Mouse (Mus musculus): ENCODE measurements at regions not wholly inside any gene's neighbourhood (a gene's known extent, or its start where the extent isn't known, plus 50 kb on each side); places are given as distances from the start of the nearest gene placed in this dataset.
"Not testable (repeated sequence)": the region's sequence is repeated elsewhere in the genome, so short reads cannot be mapped to it uniquely, and the experiment has no call there.

DNA sequence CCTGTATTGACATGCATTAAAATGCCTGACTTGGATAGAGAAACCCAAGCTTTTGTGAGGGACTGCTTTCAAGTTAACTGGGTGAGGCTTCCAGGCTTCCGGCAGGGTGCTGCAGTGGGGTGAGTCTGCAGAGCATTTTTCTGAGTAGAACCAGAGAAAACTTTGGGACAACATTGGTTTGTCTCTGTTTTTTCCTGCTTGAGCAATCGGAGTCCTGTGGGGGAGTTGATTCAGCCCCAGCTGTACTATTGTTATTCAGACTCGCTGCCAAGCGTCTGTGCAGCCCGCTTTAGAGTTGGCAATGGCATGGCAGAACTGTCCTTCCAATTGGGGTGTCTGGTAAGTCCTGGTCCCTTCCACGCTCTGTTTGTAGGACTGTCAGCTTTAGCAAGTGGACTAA, 204.8 kb upstream of the P2ry1 start:
- intact Hi-C loops (cut with DNase I): loop anchor here (5.0 kb wide), 1 partner anchor 204 kb away; the partner anchor contains the start of gene P2ry1
- DNase-seq (ENCODE audit: low spot score in 2 of 2): peak in 1 of 2 experiments; percentile 51

DNA sequence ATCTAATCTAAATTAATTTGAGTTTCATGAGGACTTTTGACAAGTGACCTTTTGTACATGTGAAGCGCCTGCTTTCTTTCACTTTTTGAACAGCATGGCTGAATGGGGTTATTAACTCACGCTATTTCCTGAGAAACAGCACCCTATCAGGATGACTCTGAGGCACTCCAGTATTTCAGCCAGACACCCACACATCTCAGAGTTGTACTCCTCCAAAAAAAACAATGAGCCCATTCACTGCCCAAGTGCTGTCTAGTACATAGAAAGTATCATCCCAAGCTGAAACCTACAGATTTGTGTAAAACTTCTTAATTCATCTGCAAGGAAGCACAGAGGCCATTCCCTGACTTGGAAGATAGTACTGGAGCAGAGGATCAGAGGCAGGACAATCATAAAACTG, 204.1 kb upstream of the P2ry1 start:
- no peak for DNase-seq (ENCODE audit: low spot score in 2 of 2)
- intact Hi-C loops (cut with DNase I): loop anchor here (5.0 kb wide), 1 partner anchor 204 kb away; the partner anchor contains the start of gene P2ry1

DNA sequence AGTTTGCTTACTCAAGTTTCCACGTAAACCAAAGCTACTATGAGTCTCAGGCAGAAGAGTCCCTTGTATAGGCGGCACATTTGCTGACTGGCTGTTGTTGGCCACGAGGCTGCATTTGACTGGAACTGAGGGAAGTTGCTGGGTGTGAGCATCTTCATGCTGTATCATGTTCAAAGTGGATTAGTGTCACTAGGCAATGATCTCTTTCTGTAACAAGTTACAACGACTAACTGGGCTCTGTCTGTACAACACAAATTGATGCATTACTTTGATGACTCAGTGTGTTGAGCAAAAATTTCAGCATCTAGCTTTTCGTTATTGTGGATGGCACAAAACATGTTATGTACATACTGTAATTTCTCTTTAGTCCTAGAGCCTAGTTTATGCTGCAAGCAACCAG, 203.7 kb upstream of the P2ry1 start:
- intact Hi-C loops (cut with DNase I): loop anchor here (5.0 kb wide), 1 partner anchor 203 kb away; the partner anchor contains the start of gene P2ry1
- DNase-seq (ENCODE audit: low spot score in 2 of 2): no peak

DNA sequence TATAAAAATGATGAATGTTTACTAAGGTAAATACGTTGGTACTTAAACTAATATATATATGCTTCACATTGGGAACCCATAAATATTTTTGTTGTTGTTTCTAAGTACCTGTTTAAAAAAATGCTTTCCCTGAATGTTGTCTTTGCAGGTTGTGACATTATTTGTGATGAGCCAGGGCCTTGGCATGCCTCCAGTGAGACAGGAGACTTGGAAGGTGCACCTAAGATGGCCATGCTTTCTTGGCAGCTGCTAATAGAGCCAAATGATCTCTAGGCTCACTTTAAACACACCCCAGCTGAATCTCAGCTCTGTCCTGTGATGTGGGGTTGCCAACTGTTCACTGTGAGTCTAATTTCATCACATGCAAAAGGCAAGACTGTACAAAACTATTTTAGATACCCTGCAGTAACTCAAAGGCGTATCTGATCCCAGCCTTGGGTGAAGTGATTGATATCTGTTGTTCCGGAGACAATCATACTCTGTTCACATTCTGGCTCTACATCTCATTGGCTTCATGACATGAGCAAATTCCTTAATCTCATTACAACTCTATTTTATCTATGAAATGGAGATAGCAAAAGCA, 197.8 kb upstream of the P2ry1 start:
- DNase-seq (ENCODE audit: low spot score in 2 of 2): no peak
- intact Hi-C loops (cut with DNase I): no loop called here

DNA sequence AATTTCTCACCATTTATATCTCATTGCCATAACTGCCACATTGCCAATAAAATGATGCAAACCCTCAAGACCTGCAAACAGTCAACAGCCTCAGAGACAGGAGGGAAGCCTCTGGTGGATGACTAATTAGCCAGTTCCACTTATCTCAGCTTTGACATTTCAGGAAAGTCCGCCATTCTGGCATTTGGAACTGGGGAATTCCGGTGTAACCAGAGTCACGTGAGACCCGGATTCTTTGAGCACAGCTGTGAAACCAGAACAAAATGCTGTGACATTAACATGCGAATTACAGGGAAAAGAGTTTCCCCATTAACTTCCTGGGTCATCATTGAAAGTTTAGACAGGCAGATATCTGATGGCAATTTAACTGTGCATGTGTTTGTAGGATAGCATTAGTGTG, 190.7 kb upstream of the P2ry1 start:
- intact Hi-C loops (cut with DNase I): no loop called here
- DNase-seq (ENCODE audit: low spot score in 2 of 2): no peak

DNA sequence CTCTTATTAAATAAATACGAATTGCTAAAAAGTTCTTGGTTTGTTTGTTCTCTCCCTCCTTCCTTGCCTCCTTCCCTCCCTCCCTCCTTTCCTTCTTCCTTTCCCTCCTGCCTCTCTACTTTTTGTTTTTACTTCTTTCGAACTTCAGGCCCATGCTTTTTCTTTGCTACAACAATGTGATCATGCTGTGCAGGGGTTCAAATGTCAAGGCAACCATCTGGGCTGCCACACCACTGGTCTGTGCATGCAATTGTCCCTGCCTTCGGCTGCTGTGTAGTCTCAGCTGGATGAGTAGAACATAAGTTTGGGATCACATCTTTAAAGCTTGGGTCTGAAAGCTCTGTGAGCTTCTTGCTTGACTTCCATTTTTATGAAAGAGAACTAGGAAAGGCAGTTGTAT, 189.1 kb upstream of the P2ry1 start:
- no peak for DNase-seq (ENCODE audit: low spot score in 2 of 2)
- intact Hi-C loops (cut with DNase I): no loop called here

DNA sequence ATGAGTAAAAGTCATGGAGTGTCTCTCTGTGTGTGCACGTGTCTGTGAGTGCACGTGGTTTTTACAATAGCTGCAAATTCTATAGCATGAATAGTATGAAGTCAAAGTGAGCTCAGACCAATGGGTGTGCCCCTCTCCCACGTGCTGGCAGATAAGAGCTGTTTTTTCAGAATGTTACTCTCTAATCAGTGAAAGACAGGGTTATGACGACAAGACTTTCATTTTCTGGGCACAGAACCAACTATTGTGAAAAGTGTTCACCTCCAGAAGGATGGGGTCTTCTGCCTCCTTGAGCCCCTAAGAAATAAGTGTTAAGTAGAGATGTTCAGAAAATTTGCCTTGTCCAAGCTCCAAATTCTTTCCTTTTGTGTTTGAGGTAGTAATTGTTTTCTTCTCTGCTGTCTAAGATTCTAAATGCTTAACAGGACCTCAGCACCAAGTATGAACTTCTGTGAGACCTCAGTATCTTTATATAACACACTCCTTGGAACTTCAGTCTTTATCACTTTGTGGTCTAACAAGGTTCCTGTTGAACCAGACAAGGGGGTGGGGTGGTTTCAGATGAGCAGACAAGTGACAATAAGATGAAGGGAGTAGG, 182.8 kb upstream of the P2ry1 start:
- intact Hi-C loops (cut with DNase I): no loop called here
- DNase-seq (ENCODE audit: low spot score in 2 of 2): no peak

DNA sequence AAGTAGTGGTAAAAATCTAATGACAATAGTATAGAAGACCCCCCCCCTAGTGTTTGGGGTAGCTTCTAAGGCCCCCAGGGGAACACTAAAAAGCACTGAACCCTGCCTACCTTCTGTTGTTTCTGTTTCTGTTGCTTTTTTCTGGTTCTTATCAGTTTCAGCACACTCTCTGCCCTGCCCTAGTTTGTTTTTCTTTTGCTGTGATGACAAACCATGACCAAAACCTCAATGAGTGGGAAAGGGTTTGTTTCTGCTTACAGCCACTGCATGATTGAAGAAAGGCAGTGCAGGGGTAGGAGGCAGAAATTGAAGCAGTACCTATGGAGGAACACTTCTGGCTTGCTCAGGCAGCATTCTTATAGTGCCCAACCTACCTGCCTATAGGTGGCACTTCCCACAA, 181.1 kb upstream of the P2ry1 start:
- intact Hi-C loops (cut with DNase I): no loop called here
- DNase-seq (ENCODE audit: low spot score in 2 of 2): no peak

DNA sequence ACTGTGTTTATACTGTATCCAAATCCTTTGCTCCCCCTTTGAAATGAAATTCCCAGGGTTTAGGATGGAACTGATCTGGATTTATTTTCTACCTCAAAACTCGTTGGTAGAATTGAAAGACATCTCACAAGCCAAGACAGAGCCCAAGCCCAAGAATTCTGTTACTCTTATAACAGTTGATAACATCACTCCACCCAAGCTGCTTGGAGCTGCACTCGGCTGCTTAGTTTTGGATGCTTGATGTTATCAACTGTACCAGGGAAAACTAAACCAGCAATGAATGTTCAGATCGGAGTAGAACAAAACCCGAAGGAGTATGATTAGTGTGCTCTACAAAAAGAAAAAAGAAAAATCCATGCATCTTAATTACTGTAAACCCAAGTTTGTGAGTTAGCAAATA, 175.8 kb upstream of the P2ry1 start:
- no peak for DNase-seq (ENCODE audit: low spot score in 2 of 2)
- intact Hi-C loops (cut with DNase I): no loop called here

DNA sequence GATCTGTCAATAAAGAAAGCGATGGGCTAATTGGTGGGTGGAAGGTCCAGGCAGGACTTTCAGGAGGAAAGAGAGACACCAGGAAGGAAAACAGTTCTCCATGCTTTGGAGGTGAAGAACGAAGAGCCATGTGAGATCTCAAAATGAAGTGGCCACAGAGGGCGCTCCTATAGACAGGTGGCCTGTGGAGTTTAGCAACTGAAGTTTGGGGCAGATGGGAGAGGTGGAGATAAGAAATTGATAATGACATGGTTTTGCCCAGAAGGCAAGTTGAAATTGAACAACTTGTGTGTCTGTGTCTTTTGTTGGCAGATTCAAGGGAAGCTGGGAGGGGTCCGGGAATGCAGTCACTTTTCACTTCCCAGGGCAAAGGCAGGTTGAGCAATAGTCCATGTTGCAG, 170.2 kb upstream of the P2ry1 start:
- intact Hi-C loops (cut with DNase I): no loop called here
- DNase-seq (ENCODE audit: low spot score in 2 of 2): no peak

DNA sequence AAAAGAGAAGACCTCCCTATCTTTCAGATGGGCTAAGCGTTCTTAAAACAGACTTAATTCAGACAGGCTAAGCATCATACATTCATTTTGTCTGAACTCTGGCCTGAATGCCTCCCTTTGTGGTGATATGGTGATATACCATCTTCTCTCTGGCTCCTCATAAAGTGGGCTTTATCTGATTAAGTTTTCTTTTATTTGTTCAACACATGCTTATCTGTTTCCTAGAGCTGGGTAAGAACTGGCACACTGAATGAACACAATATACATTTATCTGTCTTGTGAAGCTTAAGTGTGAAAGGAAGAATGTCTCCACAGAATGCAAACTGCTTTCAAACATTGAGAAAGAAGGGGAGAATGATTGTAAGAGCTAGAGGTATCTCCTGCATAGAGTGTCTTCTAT, 160.7 kb upstream of the P2ry1 start:
- intact Hi-C loops (cut with DNase I): no loop called here
- no peak for DNase-seq (ENCODE audit: low spot score in 2 of 2)

DNA sequence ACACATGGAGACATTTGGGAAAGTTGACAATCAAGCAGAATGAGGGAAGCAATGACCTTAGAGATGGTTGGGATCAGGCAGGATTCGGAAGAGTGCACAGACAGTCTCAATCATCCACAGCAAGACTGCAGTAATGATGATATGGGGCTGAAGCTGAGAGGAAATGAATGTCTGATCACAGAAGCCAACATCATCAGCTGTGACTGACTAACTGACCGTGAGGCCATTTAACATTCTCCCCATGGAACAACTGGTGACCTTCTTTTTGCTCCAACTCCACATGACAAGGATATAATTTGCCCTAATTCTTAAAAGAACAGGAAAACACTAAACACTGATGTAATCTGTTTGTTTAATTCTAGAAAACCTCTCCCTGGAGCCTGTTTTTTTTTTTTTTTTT, 157.3 kb upstream of the P2ry1 start:
- intact Hi-C loops (cut with DNase I): no loop called here

DNA sequence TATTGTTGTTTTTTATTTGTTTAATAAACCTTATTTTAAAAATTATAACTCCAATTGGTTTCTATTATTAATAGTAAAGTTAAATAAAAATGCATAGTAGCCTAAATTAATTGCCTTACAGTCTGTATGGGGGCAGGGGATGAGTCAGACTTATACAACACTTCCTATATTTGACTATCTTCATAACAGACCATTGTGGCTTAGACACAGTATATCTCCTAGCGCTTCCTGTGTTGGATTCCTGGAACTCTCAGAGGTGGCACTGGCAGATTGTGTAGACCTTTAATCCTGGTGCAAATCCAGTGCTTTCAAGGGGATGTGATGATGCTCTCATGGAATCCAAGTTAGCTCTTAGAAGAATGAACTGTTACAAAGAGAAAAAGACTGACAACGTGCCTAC, 154.2 kb upstream of the P2ry1 start:
- intact Hi-C loops (cut with DNase I): no loop called here
- DNase-seq (ENCODE audit: low spot score in 2 of 2): no peak

More for the DNA sequence above, 157.3 kb upstream of the P2ry1 start:
- DNase-seq (ENCODE audit: low spot score in 2 of 2): no peak

DNA sequence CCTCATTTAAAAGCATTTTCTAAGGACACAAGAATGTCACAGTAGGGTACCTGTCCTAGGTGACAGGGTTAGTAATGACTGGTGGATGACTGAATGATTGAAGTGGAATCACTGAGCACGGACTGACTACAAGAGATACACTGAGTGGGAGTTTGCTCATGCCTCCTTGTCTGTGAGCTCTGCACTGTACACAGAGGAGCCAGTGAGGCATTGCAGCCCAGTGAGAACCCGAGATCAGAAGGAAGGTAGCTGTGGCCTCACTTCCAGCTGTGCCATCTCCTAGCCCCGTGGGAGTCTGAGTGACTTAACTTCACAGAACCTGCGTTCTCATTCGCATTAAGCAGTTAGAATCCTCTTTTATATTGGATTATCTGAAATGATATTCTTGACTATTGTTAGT, 148.8 kb upstream of the P2ry1 start:
- intact Hi-C loops (cut with DNase I): no loop called here
- DNase-seq (ENCODE audit: low spot score in 2 of 2): no peak

DNA sequence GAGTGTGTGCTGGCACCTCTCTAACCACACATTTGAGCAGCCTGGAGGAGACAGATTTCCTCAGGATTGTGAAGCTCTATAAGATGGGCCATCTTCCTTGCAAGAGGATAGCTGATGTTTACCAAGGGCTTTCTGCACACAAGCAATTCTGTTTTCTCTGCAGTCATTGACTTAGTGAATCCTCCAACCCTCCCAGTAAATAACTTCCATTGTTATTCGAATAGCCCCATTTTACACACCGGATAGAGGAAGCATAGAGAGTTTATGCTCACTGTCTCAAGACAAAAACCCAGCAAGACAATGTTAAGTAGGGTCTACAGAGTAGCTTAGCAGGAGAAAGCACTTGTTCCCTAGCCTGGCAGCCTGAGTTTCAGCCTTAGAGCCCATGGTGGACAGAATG, 146.9 kb upstream of the P2ry1 start:
- intact Hi-C loops (cut with DNase I): no loop called here
- no peak for DNase-seq (ENCODE audit: low spot score in 2 of 2)

DNA sequence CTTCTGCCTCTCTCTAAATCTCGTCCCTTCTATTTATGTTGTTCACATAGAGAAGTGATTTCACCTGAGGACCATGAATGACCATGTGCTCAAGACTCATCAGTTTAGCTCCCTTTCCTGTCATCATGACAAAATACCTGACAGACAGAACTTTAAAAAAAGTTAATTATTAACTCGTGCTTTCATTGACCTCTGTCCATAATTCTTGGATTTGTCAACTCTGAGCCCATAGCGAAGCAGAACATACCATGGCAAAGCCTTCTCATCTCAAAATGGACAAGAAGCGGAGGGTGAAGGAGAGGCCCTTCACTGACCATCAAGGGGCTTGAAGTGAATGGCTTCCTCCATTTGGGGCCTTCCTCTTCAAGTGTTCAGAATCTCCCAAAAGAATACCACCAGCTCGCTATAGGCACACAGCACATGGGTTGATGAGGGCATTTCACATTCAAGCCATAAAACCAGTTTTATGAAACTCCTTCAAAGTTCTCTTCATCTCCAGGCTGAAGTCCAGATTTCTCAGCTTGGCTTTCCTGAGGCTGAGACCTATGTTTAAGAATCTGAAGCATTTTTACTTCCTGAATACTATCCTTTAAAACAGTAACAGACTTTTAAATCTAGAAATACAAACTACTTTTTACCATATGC, 144.0 kb upstream of the P2ry1 start:
- DNase-seq (ENCODE audit: low spot score in 2 of 2): no peak
- intact Hi-C loops (cut with DNase I): no loop called here

DNA sequence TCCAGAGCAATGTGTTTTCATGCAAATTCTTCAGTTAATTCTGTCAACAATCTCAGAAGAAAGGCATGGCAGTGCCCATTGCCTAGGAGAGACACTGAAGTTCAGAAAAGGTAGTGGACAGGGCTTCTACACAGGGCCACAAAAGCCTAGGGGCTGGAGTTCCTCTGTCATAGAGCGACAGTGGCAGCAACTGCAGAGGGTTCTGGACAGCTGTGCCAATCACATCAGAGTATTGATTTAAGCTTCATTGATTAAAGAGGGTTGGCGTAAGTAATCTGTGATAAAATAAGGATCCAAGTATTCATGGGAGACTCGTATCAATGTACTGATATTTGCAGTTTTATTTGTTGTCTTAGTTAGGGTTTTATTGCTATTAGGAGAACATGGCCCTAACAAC, 143.5 kb upstream of the P2ry1 start:
- no peak for DNase-seq (ENCODE audit: low spot score in 2 of 2)
- intact Hi-C loops (cut with DNase I): no loop called here

DNA sequence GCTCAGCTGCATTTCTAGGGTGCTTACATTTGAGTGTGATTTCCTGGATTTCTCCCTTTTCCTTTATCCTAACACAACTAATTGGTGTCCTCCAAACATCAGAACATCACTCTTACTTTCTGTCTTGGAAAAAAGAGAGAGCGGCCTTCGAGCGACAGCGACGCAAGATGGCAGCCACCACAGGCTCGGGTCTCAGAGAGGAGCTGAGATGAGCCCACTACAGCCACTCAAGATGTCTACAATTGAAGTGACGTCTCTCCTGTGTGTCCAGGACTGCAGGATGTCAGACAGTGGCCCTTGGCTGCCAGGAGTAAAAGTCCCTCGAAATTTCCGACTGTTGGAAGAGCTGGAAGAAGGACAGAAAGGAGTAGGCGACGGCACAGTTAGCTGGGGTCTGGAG, 125.7 kb upstream of the P2ry1 start:
- intact Hi-C loops (cut with DNase I); DNase-seq (ENCODE audit: low spot score in 2 of 2): not testable (repeated sequence)

DNA sequence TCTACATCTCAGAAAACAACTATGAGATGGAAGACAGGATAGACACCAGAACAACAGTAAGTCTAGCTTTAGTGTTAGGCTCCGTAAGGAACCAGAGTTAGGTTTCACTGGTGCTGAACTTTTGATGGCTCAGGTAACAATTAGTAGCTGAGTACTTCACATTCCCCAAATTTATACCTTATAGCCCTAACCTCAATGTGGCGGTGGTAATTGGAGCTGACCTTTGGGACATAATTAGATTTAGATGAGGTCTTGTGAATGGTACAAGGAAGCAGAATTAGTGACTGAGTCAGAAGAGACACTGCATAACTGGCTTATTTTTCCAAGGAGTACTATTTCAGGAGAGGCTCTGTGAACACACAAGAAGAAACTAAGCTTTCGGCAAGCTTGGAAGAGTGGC, 123.7 kb upstream of the P2ry1 start:
- intact Hi-C loops (cut with DNase I): no loop called here
- DNase-seq (ENCODE audit: low spot score in 2 of 2): no peak

DNA sequence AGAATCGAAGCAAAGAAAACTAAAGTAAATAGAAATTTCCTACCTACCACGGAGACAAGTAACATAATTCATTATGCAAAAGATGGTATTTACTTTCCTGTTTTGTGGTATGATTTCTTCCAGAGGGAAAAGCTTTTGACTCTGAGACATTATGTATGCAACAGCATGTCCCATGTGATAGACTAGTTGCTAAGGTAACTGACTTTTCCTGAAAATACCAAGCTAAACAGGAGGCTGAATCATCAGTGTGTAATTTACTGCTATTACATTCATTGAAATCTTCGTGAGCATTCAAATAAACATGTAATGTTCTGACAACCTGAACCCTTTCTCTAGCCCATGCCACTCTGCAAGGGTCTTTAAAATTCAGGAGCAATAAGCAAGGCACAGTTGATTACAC, 118.6 kb upstream of the P2ry1 start:
- peak in 1 of 2 experiments; percentile 20 for DNase-seq (ENCODE audit: low spot score in 2 of 2)
- intact Hi-C loops (cut with DNase I): no loop called here

DNA sequence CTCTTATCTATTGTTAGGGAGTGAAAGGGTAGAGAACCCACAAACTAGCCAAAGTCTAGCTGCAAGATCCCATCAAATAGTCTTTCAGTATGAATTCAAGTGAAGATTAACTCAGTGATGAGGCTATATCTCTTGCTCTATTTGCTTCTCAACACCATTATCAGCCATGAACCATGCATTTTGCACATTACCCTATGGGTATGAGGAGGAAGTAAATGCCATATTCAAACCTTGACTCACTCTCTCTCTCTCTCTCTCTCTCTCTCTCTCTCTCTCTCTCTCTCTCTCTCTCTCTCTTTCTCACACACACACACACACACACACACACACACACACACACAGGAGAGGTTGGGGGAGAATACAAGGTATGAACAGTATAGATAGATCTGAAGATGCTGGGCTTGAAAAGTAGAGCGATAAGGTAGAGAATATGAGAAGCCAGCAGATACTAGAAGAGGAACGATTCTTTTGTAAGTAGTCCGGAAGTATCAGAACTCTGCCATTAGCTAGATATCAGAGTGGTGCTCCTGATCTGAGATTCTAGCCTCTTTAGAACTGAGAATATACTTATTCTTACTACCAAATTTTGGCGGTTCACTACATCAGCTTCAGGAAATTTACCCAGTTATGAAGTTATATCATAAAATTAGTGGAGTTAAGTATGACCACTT, 113.3 kb upstream of the P2ry1 start:
- DNase-seq (ENCODE audit: low spot score in 2 of 2): no peak
- intact Hi-C loops (cut with DNase I): no loop called here

All from left cerebral cortex, postnatal 25 days (tissue).